Mouse (Mus musculus): Measurements from ENCODE around the gene Hddc3. TPM values are rescaled to one million over a fixed set of nuclear protein-coding genes. Genes with fewer than 3 reads are reported as not detected.

Hddc3 gene
- 16.5 TPM for polyA plus RNA-seq (2014; fragmentation: Illumina TruSeq; extraction: RNeasy Lipid Tissue Mini Kit (QIAGEN cat#74804); ENCODE audit: low read depth, low replicate concordance)

GRCm38 (mm10) chr7:80342858-80343257 is at the start of gene Hddc3:
Gene Hddc3 (plus strand): TSS chr7:80343104.

DNA sequence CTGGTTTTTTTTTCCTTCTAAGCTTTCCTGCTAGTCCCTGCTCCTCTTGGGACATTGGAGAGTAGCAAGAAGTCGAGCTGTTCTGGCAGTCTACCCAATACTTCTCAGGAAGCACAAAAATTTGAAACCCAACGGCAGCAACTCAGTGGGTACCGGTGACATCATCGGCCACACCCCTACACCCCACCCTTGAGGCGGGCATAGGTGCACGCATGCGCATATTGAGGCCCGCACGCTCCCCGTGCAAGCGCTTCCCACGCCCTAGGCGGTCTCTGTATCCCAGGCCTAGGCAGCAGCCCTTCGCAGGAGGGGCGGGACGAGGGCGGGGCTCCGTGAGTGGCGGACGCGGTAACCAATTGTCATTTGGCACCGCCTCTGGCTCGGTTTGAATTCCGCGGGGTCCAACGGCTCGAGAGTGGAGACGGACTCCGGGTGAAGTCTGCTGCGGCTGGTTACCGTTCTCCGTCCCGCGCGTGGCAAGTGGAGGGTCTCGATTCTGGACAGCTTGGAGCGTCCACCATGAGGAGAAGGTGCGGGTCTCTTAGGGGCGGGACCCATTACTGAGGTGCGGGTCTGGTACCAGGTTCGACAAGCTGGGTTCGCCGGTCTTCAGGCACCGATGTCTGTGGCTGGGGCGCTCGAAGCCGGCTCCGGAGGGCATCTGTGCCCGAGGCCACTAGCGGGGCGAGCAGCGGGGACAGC is 48.7 kb upstream of the Hddc3 start, which contains the start of gene Prc1:
Gene Prc1 (plus strand): TSS at position 389 of the 702 bp plus-strand sequence.

GRCm38 (mm10) chr7:80324043-80324815 is 18.7 kb upstream of the Hddc3 start, which contains the start of gene Rccd1:
Gene Rccd1 (minus strand): TSS chr7:80324454.

GRCm38 (mm10) chr7:80340793-80341192 is 2.1 kb upstream of the Hddc3 start, which contains the start of gene Unc45a:
Gene Unc45a (minus strand): TSS chr7:80341005.

GRCm38 (mm10) chr7:80371041-80371751 is 28.3 kb downstream of the Hddc3 start, which contains the start of gene Man2a2:
Gene Man2a2 (minus strand): TSS chr7:80371375.

DNA sequence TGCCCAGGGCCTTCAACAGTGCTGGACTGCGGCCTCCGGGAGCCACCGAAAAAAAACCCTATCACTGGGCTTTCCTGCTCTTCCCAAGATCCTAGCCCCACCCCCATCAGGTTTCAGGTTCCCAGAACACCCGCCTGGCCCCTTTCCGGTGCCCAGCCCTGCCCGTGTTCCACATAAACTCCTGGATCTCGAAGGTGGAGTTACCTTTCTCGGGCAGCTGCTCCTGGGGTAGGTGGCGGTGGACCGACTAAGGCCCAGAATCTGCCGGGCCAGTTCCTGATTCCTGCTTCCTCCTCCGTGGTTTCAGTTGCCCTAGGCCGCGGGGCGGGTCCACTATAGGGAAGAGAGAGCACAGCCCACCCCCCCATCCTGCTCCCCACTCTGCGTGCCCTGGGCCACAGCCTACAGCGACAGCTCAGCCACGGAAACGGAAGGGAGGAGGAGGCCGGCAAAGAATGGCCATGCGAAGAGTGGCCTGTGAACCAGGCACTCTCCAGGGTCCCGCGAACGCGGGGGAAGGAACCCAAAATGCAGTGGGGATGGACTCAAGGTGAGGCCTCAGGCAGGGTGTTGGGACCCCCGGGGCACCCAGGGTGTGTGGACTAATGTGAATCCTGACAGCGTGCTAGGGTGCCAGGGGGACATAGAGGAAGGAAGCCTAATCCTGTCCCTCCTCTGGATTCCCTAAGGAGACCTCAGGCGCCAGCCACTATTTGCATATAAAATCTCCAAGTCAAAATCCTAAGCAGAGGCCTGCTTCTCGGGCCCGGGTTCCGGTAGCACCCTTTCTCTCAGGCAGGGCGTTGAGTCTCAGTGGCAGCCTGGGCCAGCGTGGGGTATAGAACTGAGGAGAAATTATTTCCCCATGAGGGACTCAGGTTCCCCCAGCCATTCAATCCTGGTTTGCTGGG is 45.0 kb downstream of the Hddc3 start, which contains the start of gene Fes:
Gene Fes (minus strand): TSS at position 314 of the 911 bp plus-strand sequence.

Other genes with a start within 250 kb of the Hddc3 start
- gene Idh2, start 227.7 kb upstream of the Hddc3 start, polyA plus RNA-seq (2014; fragmentation: Illumina TruSeq; extraction: RNeasy Lipid Tissue Mini Kit (QIAGEN cat#74804); ENCODE audit: low read depth, low replicate concordance) = 5.1 TPM
- gene Sema4b, start 156.3 kb upstream of the Hddc3 start, polyA plus RNA-seq (2014; fragmentation: Illumina TruSeq; extraction: RNeasy Lipid Tissue Mini Kit (QIAGEN cat#74804); ENCODE audit: low read depth, low replicate concordance) = 4.6 TPM
- 39.8 TPM for gene Cib1, start 110.3 kb upstream of the Hddc3 start, polyA plus RNA-seq (2014; fragmentation: Illumina TruSeq; extraction: RNeasy Lipid Tissue Mini Kit (QIAGEN cat#74804); ENCODE audit: low read depth, low replicate concordance)
- gene Gdpgp1, start 110.2 kb upstream of the Hddc3 start, polyA plus RNA-seq (2014; fragmentation: Illumina TruSeq; extraction: RNeasy Lipid Tissue Mini Kit (QIAGEN cat#74804); ENCODE audit: low read depth, low replicate concordance) = 3.4 TPM
- 0.41 TPM for gene Ttll13, start 96.7 kb upstream of the Hddc3 start, polyA plus RNA-seq (2014; fragmentation: Illumina TruSeq; extraction: RNeasy Lipid Tissue Mini Kit (QIAGEN cat#74804); ENCODE audit: low read depth, low replicate concordance)
- gene Ngrn, start 81.9 kb upstream of the Hddc3 start, polyA plus RNA-seq (2014; fragmentation: Illumina TruSeq; extraction: RNeasy Lipid Tissue Mini Kit (QIAGEN cat#74804); ENCODE audit: low read depth, low replicate concordance) = 14.2 TPM
- 5.7 TPM for gene Vps33b, start 73.5 kb upstream of the Hddc3 start, polyA plus RNA-seq (2014; fragmentation: Illumina TruSeq; extraction: RNeasy Lipid Tissue Mini Kit (QIAGEN cat#74804); ENCODE audit: low read depth, low replicate concordance)
- 29.1 TPM for gene Prc1, start 48.7 kb upstream of the Hddc3 start, polyA plus RNA-seq (2014; fragmentation: Illumina TruSeq; extraction: RNeasy Lipid Tissue Mini Kit (QIAGEN cat#74804); ENCODE audit: low read depth, low replicate concordance)
- gene Rccd1, start 18.6 kb upstream of the Hddc3 start, polyA plus RNA-seq (2014; fragmentation: Illumina TruSeq; extraction: RNeasy Lipid Tissue Mini Kit (QIAGEN cat#74804); ENCODE audit: low read depth, low replicate concordance) = 5.7 TPM
- gene Unc45a, start 2.1 kb upstream of the Hddc3 start, polyA plus RNA-seq (2014; fragmentation: Illumina TruSeq; extraction: RNeasy Lipid Tissue Mini Kit (QIAGEN cat#74804); ENCODE audit: low read depth, low replicate concordance) = 5.3 TPM
- 7.2 TPM for gene Man2a2, start 28.3 kb downstream of the Hddc3 start, polyA plus RNA-seq (2014; fragmentation: Illumina TruSeq; extraction: RNeasy Lipid Tissue Mini Kit (QIAGEN cat#74804); ENCODE audit: low read depth, low replicate concordance)
- gene Fes, start 44.8 kb downstream of the Hddc3 start, polyA plus RNA-seq (2014; fragmentation: Illumina TruSeq; extraction: RNeasy Lipid Tissue Mini Kit (QIAGEN cat#74804); ENCODE audit: low read depth, low replicate concordance) = 0.66 TPM
- gene Furin, start 62.3 kb downstream of the Hddc3 start, polyA plus RNA-seq (2014; fragmentation: Illumina TruSeq; extraction: RNeasy Lipid Tissue Mini Kit (QIAGEN cat#74804); ENCODE audit: low read depth, low replicate concordance) = 1.5 TPM
- 13.5 TPM for gene Blm, start 192.0 kb downstream of the Hddc3 start, polyA plus RNA-seq (2014; fragmentation: Illumina TruSeq; extraction: RNeasy Lipid Tissue Mini Kit (QIAGEN cat#74804); ENCODE audit: low read depth, low replicate concordance)

Measured in sigmoid colon, adult 10 weeks (tissue).